Mouse (Mus musculus): ENCODE data around the gene Ncl.

DNA sequence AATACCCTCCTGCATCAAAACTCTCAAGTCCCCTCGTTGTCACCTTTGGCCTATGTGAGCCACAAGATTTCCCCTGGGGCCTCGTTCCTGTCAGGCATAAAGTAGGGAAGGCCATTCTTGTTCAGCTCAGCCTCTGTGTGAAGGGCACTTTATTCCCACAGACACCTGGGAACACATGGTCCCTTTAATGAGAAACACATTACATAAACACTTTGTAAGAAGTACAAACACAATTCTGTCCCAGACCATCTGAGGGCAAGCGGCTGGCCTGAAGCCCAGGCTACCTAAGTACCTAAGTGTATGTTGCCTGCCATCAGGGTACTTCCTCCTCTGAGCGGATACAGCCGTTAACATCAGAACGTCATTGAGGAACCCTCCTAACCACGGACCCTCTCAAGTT is 39.0 kb upstream of the Ncl start:
- TF ChIP-seq CTCF (IDR thresholded peaks at IDR 0.05; ENCODE audit: low read depth, low read length) (no peak), POLR2A (IDR thresholded peaks at IDR 0.05; ENCODE audit: extremely low read depth, insufficient read depth, low read length) (no peak)
